Mouse (Mus musculus) myocyte (in vitro differentiated cells): ENCODE results near the gene P2ry6. TPM values are rescaled to one million over a fixed set of nuclear protein-coding genes. Genes with fewer than 3 reads are reported as not detected.
A peak's percentile ranks its signal among the peaks of the same experiment; 100 is the strongest.

Experiments used
- H3K27me3 ChIP-seq: one replicate; pipeline ENCODE4 v1.6.1; 2011; ENCODE audit not compliant: control insufficient read depth, insufficient read depth, insufficient read length
- H3K36me3 ChIP-seq: one replicate; pipeline ENCODE4 v1.6.1; 2011; ENCODE audit not compliant: control insufficient read depth, insufficient read depth
- H3K4me2 ChIP-seq: one replicate; pipeline ENCODE4 v1.6.1; 2011; ENCODE audit warnings: low read depth, control low read depth
- H3K4me3 ChIP-seq: one replicate; pipeline ENCODE4 v1.5.1; 2011; ENCODE audit warnings: mild to moderate bottlenecking, control low read depth, moderate library complexity
- H3K79me2 ChIP-seq: one replicate; pipeline ENCODE4 v1.6.1; 2011; ENCODE audit not compliant: control insufficient read depth, insufficient read depth
- H3ac ChIP-seq: one replicate; pipeline ENCODE4 v1.6.1; 2011; ENCODE audit not compliant: control insufficient read depth, insufficient read length
- CEBPB ChIP-seq: IDR thresholded peaks from 2 replicates; pipeline ENCODE4 v1.6.1; 2011; ENCODE audit warnings: mild to moderate bottlenecking, moderate library complexity; ENCODE audit not compliant: poor library complexity, insufficient read depth, severe bottlenecking
- E2F4 ChIP-seq: IDR thresholded peaks from one replicate; pipeline ENCODE4 v1.6.1; 2011; ENCODE audit warnings: mild to moderate bottlenecking, control low read depth, moderate library complexity; ENCODE audit not compliant: insufficient read depth
- MAX ChIP-seq: IDR thresholded peaks from one replicate; pipeline ENCODE4 v1.6.1; 2011; ENCODE audit warnings: low read depth, mild to moderate bottlenecking, control low read depth
- MYOD1 ChIP-seq, 3 experiments: IDR thresholded peaks; one replicate each; pipeline ENCODE4 v1.6.1; 2011; ENCODE audit warnings: control low read depth in 2 of 3, low read depth in 2 of 3, mild to moderate bottlenecking in 2 of 3, moderate library complexity in 1 of 3; ENCODE audit not compliant: insufficient read length in 2 of 3, control insufficient read depth in 1 of 3
- MYOG ChIP-seq, 3 experiments: IDR thresholded peaks; one replicate each; pipeline ENCODE4 v1.6.1; 2011; ENCODE audit warnings: control low read depth in 2 of 3, low read depth in 2 of 3, mild to moderate bottlenecking in 2 of 3; ENCODE audit not compliant: insufficient read length in 2 of 3, control insufficient read depth in 1 of 3, insufficient read depth in 1 of 3
- POLR2A ChIP-seq: IDR thresholded peaks from one replicate; pipeline ENCODE4 v1.6.1; 2011; ENCODE audit warnings: low read depth, mild to moderate bottlenecking, control low read depth, moderate library complexity; ENCODE audit not compliant: insufficient read length
- POLR2AphosphoS2 ChIP-seq: IDR thresholded peaks from one replicate; pipeline ENCODE4 v1.6.1; 2011; ENCODE audit warnings: low read depth, control low read depth; ENCODE audit not compliant: insufficient read length
- REST ChIP-seq: IDR thresholded peaks from one replicate; pipeline ENCODE4 v1.6.1; 2011; ENCODE audit warnings: mild to moderate bottlenecking, control low read depth, moderate library complexity; ENCODE audit not compliant: insufficient read depth, insufficient read length
- SRF ChIP-seq: IDR thresholded peaks from one replicate; pipeline ENCODE4 v1.6.1; 2011; ENCODE audit warnings: low read depth; ENCODE audit not compliant: control insufficient read depth, insufficient read length
- TCF12 ChIP-seq: IDR thresholded peaks from one replicate; pipeline ENCODE4 v1.6.1; 2011; ENCODE audit warnings: mild to moderate bottlenecking, control low read depth; ENCODE audit not compliant: poor library complexity, insufficient read depth, severe bottlenecking
- TCF3 ChIP-seq: IDR thresholded peaks from one replicate; pipeline ENCODE4 v1.6.1; 2011; ENCODE audit warnings: low read depth, control low read depth; ENCODE audit not compliant: insufficient read length
- USF1 ChIP-seq: IDR thresholded peaks from one replicate; pipeline ENCODE4 v1.6.1; 2011; ENCODE audit warnings: low read depth, mild to moderate bottlenecking, control low read depth, moderate library complexity
- polyA plus RNA-seq: library from polyadenylated mRNA; unstranded; fragments of >200 nt; fragmentation: generic; extraction: Trizol; gene quantifications from one replicate; pipeline ENCODE4 v1.2.1, GENCODE M21; 2012; ENCODE audit warnings: missing spikeins

P2ry6 gene
- polyA plus RNA-seq, 1 experiment: 0.13 TPM

DNA sequence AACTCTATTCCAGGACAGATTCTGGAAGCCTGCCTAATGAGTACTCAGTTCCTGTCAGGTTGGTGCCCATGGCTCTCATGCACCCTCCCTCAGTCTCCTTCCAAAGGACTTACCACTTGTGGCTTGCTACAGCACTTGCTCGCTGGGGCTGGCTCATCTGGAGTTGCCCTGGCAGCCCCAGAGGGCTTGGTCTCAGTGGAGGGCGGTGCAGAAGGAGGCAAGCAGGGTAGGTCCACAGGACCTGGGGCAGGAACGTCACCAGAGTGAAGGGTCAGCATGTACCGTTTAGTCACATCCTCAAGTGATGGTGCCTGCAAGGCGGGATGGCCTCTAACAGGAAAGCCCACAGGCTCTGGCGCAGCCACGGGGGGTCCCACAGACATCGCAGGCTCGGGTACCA, 46.0 kb downstream of the P2ry6 start:
- Histone ChIP-seq H3K36me3 (no peaks in the 10 kb centered on the region), H3K79me2 (peaks cover 74% of the 10 kb centered on the region), H3K4me2 (peak overlapping the region; percentile 97), H3K27me3 (no peaks in the 10 kb centered on the region), H3K4me3 (peak overlapping the region; percentile 75), H3ac (peak overlapping the region; percentile 15)
- TF ChIP-seq POLR2A: no peak
- TF ChIP-seq SRF: no peak
- TF ChIP-seq E2F4: no peak
- TF ChIP-seq REST: no peak
- TF ChIP-seq TCF3: no peak
- no peak for TF ChIP-seq MYOD1 (IDR thresholded peaks at IDR 0.05; ENCODE audit: control insufficient read depth in 1 of 3, insufficient read length in 2 of 3, low read depth in 2 of 3)
- TF ChIP-seq POLR2AphosphoS2: no peak
- no peak for TF ChIP-seq CEBPB
- TF ChIP-seq MAX: no peak
- no peak for TF ChIP-seq TCF12
- no peak for TF ChIP-seq USF1
- no peak for TF ChIP-seq MYOG (IDR thresholded peaks at IDR 0.05; ENCODE audit: control insufficient read depth in 1 of 3, insufficient read depth in 1 of 3, insufficient read length in 2 of 3, low read depth in 2 of 3)

- Histone ChIP-seq H3K4me3 (peak overlapping the region; percentile 75), H3K79me2 (peaks cover 84% of the 10 kb centered on the region), H3K4me2 (peak overlapping the region; percentile 97), H3K36me3 (no peaks in the 10 kb centered on the region), H3ac (peak overlapping the region; percentile 15), H3K27me3 (no peaks in the 10 kb centered on the region)
- TF ChIP-seq POLR2A (peak; percentile 54), SRF (no peak), MYOG (IDR thresholded peaks at IDR 0.05; ENCODE audit: control insufficient read depth in 1 of 3, insufficient read depth in 1 of 3, insufficient read length in 2 of 3, low read depth in 2 of 3) (no peak), POLR2AphosphoS2 (peak; percentile 29), REST (no peak)
These were observed 47.0 kb downstream of the P2ry6 start for GRCm38 (mm10) chr7:100927287-100928000.

DNA sequence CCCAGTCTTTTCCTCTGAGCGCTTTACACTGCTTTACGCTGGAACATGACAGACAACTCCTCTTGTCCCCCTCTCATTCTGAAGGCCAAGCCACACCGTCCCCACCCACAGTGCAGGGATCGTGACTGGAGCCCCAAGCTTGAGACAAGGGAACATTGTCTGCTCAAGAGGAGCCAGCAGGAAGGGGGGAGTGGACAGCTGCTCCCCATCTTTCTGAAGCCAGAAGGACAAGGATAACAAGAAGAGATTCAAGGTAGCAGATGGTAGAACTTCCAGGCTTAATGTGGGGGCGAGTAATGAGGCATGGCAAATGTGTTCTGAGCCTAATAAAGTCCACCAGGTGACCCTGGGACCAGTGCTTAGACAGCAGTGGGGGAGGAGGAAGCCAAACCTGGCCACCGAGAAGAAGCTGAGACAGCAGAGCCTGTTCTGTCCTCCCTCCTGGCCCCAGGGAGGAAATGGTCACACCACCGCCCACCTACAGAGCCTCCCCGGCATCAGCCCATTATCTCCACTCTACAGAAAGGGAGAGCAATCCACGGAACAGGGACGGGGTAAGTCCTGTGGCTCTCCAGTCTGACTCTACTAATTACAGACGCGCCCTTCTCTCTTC, 48.0 kb downstream of the P2ry6 start:
- Histone ChIP-seq H3ac (peak overlapping the region; percentile 2), H3K36me3 (no peaks in the 10 kb centered on the region), H3K4me3 (peak overlapping the region; percentile 75), H3K4me2 (peak overlapping the region; percentile 97), H3K27me3 (no peaks in the 10 kb centered on the region), H3K79me2 (peaks cover 93% of the 10 kb centered on the region)
- peak in 1 of 3 experiments; percentile 20 for TF ChIP-seq MYOG (IDR thresholded peaks at IDR 0.05; ENCODE audit: control insufficient read depth in 1 of 3, insufficient read depth in 1 of 3, insufficient read length in 2 of 3, low read depth in 2 of 3)
- TF ChIP-seq SRF: no peak
- TF ChIP-seq MYOD1 (IDR thresholded peaks at IDR 0.05; ENCODE audit: control insufficient read depth in 1 of 3, insufficient read length in 2 of 3, low read depth in 2 of 3): peak in 2 of 3 experiments; percentile 39 to 45

GRCm38 (mm10) chr7:100924674-100925445, 49.6 kb downstream of the P2ry6 start:
- Histone ChIP-seq H3K4me3 (peak overlapping the region; percentile 75), H3ac (no peak overlapping the region), H3K4me2 (peak overlapping the region; percentile 97), H3K79me2 (peaks cover 98% of the 10 kb centered on the region), H3K27me3 (no peaks in the 10 kb centered on the region), H3K36me3 (no peaks in the 10 kb centered on the region)
- TF ChIP-seq MAX: no peak
- no peak for TF ChIP-seq REST
- TF ChIP-seq TCF12: no peak
- no peak for TF ChIP-seq CEBPB
- no peak for TF ChIP-seq E2F4
- no peak for TF ChIP-seq MYOD1 (IDR thresholded peaks at IDR 0.05; ENCODE audit: control insufficient read depth in 1 of 3, insufficient read length in 2 of 3, low read depth in 2 of 3)
- no peak for TF ChIP-seq POLR2AphosphoS2
- TF ChIP-seq SRF: no peak
- TF ChIP-seq TCF3: no peak
- no peak for TF ChIP-seq USF1
- TF ChIP-seq POLR2A: no peak
- no peak for TF ChIP-seq MYOG (IDR thresholded peaks at IDR 0.05; ENCODE audit: control insufficient read depth in 1 of 3, insufficient read depth in 1 of 3, insufficient read length in 2 of 3, low read depth in 2 of 3)
